Mouse (Mus musculus): ENCODE data around the gene Appl2. TPM values are rescaled to one million over a fixed set of nuclear protein-coding genes. Genes with fewer than 3 reads are reported as not detected.

Appl2 gene
- polyA plus RNA-seq, 1 experiment from 2014 or later = 55.8 TPM

Other genes starting within 250 kb of the Appl2 start
- 5.2 and 7.2 TPM in 2 replicates for gene Aldh1l2, start 114.6 kb downstream of the Appl2 start, polyA plus RNA-seq (2015; fragmentation: Nextera tagmentation; extraction: Ambion mirVana)
- gene Washc4, start 105.0 kb downstream of the Appl2 start, polyA plus RNA-seq (2015; fragmentation: Nextera tagmentation; extraction: Ambion mirVana) = 41.1 and 41.2 TPM in 2 replicates
- 26.0 and 28.0 TPM in 2 replicates for gene 1500009L16Rik, start 74.1 kb upstream of the Appl2 start, polyA plus RNA-seq (2015; fragmentation: Nextera tagmentation; extraction: Ambion mirVana)